Mouse (Mus musculus): ENCODE data around the gene Scd2. TPM values are rescaled to one million over a fixed set of nuclear protein-coding genes. Genes with fewer than 3 reads are reported as not detected.

Scd2 gene
- total and polyA plus RNA-seq, 2 experiments = 2.2 to 2.9 TPM

- Histone ChIP-seq H3K4me3 (ENCODE audit: insufficient read depth, low read depth, low read length) (no peak overlapping the region), H3K27ac (replicated peaks; ENCODE audit: insufficient read depth, low read depth, low read length) (no peak overlapping the region), H3K4me1 (ENCODE audit: control insufficient read depth, insufficient read depth, low read length) (no peaks in the 10 kb centered on the region), H3K27me3 (ENCODE audit: control insufficient read depth, insufficient read depth, low read length) (peaks cover 7% of the 10 kb centered on the region; the same call in 1 of the 2 replicates), H3K9ac (ENCODE audit: low read depth, low read length) (no peak overlapping the region), H3K79me2 (ENCODE audit: control insufficient read depth, insufficient read depth, low read length) (no peaks in the 10 kb centered on the region), H3K36me3 (ENCODE audit: control insufficient read depth, insufficient read depth, low read length) (no peaks in the 10 kb centered on the region)
- DNase-seq (ENCODE audit: extremely low read depth, low read depth, low spot score) = no peak
- 92% methylated on average over 10 of the region's 10 CpGs for WGBS
- TF ChIP-seq CTCF (IDR thresholded peaks at IDR 0.05; ENCODE audit: low read depth, low read length) = no peak
- no peak for TF ChIP-seq POLR2A (IDR thresholded peaks at IDR 0.05; ENCODE audit: extremely low read depth, insufficient read depth, low read length)
Measured at GRCm38 (mm10) chr19:44304419-44304818, 10.9 kb downstream of the Scd2 start.

GRCm38 (mm10) chr19:44304851-44305510 lies 11.5 kb downstream of the Scd2 start:
- H3K27ac ChIP-seq (replicated peaks; ENCODE audit: insufficient read depth, low read depth, low read length) = no peak overlapping the region
- H3K79me2 ChIP-seq (ENCODE audit: control insufficient read depth, insufficient read depth, low read length) = no peaks in the 10 kb centered on the region
- H3K27me3 ChIP-seq (ENCODE audit: control insufficient read depth, insufficient read depth, low read length) = peaks cover 7% of the 10 kb centered on the region; the same call in 1 of the 2 replicates
- H3K36me3 ChIP-seq (ENCODE audit: control insufficient read depth, insufficient read depth, low read length) = no peaks in the 10 kb centered on the region
- no peak overlapping the region for H3K9ac ChIP-seq (ENCODE audit: low read depth, low read length)
- TF ChIP-seq POLR2A (IDR thresholded peaks at IDR 0.05; ENCODE audit: extremely low read depth, insufficient read depth, low read length) = no peak
- no peak for TF ChIP-seq CTCF (IDR thresholded peaks at IDR 0.05; ENCODE audit: low read depth, low read length)
- no peak for DNase-seq (ENCODE audit: extremely low read depth, low read depth, low spot score)
- no peaks in the 10 kb centered on the region for H3K4me1 ChIP-seq (ENCODE audit: control insufficient read depth, insufficient read depth, low read length)
- WGBS = 93% methylated on average over 16 of the region's 16 CpGs
- no peak overlapping the region for H3K4me3 ChIP-seq (ENCODE audit: insufficient read depth, low read depth, low read length)

GRCm38 (mm10) chr19:44305701-44306100 lies 12.2 kb downstream of the Scd2 start:
- no peak overlapping the region for H3K27ac ChIP-seq (replicated peaks; ENCODE audit: insufficient read depth, low read depth, low read length)
- no peaks in the 10 kb centered on the region for H3K79me2 ChIP-seq (ENCODE audit: control insufficient read depth, insufficient read depth, low read length)
- no peak overlapping the region for H3K9ac ChIP-seq (ENCODE audit: low read depth, low read length)
- DNase-seq (ENCODE audit: extremely low read depth, low read depth, low spot score) = no peak
- 92% methylated on average over 15 of the region's 15 CpGs for WGBS
- TF ChIP-seq POLR2A (IDR thresholded peaks at IDR 0.05; ENCODE audit: extremely low read depth, insufficient read depth, low read length) (no peak), CTCF (IDR thresholded peaks at IDR 0.05; ENCODE audit: low read depth, low read length) (no peak)
- H3K36me3 ChIP-seq (ENCODE audit: control insufficient read depth, insufficient read depth, low read length) = no peaks in the 10 kb centered on the region
- H3K27me3 ChIP-seq (ENCODE audit: control insufficient read depth, insufficient read depth, low read length) = peaks cover 7% of the 10 kb centered on the region; the same call in 1 of the 2 replicates
- no peak overlapping the region for H3K4me3 ChIP-seq (ENCODE audit: insufficient read depth, low read depth, low read length)
- no peaks in the 10 kb centered on the region for H3K4me1 ChIP-seq (ENCODE audit: control insufficient read depth, insufficient read depth, low read length)

- Histone ChIP-seq H3K27ac (replicated peaks; ENCODE audit: insufficient read depth, low read depth, low read length) (no peak overlapping the region), H3K9ac (ENCODE audit: low read depth, low read length) (no peak overlapping the region), H3K36me3 (ENCODE audit: control insufficient read depth, insufficient read depth, low read length) (no peaks in the 10 kb centered on the region), H3K79me2 (ENCODE audit: control insufficient read depth, insufficient read depth, low read length) (no peaks in the 10 kb centered on the region), H3K4me1 (ENCODE audit: control insufficient read depth, insufficient read depth, low read length) (no peaks in the 10 kb centered on the region), H3K4me3 (ENCODE audit: insufficient read depth, low read depth, low read length) (no peak overlapping the region), H3K27me3 (ENCODE audit: control insufficient read depth, insufficient read depth, low read length) (peaks cover 7% of the 10 kb centered on the region; the same call in 1 of the 2 replicates)
- no peak for DNase-seq (ENCODE audit: extremely low read depth, low read depth, low spot score)
- TF ChIP-seq CTCF (IDR thresholded peaks at IDR 0.05; ENCODE audit: low read depth, low read length) (no peak), POLR2A (IDR thresholded peaks at IDR 0.05; ENCODE audit: extremely low read depth, insufficient read depth, low read length) (no peak)
- WGBS = 87% methylated on average over 7 of the region's 7 CpGs
Measured at GRCm38 (mm10) chr19:44306171-44306570, 12.7 kb downstream of the Scd2 start.

- Histone ChIP-seq H3K9ac (ENCODE audit: low read depth, low read length) (no peak overlapping the region), H3K27me3 (ENCODE audit: control insufficient read depth, insufficient read depth, low read length) (peaks cover 10% of the 10 kb centered on the region; the same call in 1 of the 2 replicates), H3K36me3 (ENCODE audit: control insufficient read depth, insufficient read depth, low read length) (no peaks in the 10 kb centered on the region), H3K79me2 (ENCODE audit: control insufficient read depth, insufficient read depth, low read length) (no peaks in the 10 kb centered on the region), H3K4me3 (ENCODE audit: insufficient read depth, low read depth, low read length) (no peak overlapping the region), H3K4me1 (ENCODE audit: control insufficient read depth, insufficient read depth, low read length) (no peaks in the 10 kb centered on the region), H3K27ac (replicated peaks; ENCODE audit: insufficient read depth, low read depth, low read length) (no peak overlapping the region)
- no peak for TF ChIP-seq POLR2A (IDR thresholded peaks at IDR 0.05; ENCODE audit: extremely low read depth, insufficient read depth, low read length)
- TF ChIP-seq CTCF (IDR thresholded peaks at IDR 0.05; ENCODE audit: low read depth, low read length) = no peak
- DNase-seq (ENCODE audit: extremely low read depth, low read depth, low spot score) = no peak
- WGBS = 90% methylated on average over 9 of the region's 9 CpGs
Measured at GRCm38 (mm10) chr19:44307101-44307914, 13.8 kb downstream of the Scd2 start.

All from liver, adult 2 months (tissue).